Mouse (Mus musculus): ENCODE data around the gene Atp6v0d1.
A peak's percentile ranks its signal among the peaks of the same experiment; 100 is the strongest.

- TF ChIP-seq TAL1 (IDR thresholded peaks at IDR 0.05; ENCODE audit: low read length) (no peak), SIN3A (IDR thresholded peaks at IDR 0.05; ENCODE audit: low read length) (peak; percentile 55; the same call in 1 of the 2 replicates), ZC3H11A (IDR thresholded peaks at IDR 0.05; ENCODE audit: low read depth, low read length) (no peak), MXI1 (IDR thresholded peaks at IDR 0.05; ENCODE audit: low read depth, low read length) (peak; percentile 91), EP300 (IDR thresholded peaks at IDR 0.05; ENCODE audit: low read depth in 1 of 2, low read length in 2 of 2) (peak in 1 of 2 experiments; percentile 50; a peak in 2 of 4 replicates), GABPA (IDR thresholded peaks at IDR 0.05; ENCODE audit: low read depth, low read length) (no peak)
These were observed 41.8 kb upstream of the Atp6v0d1 start for GRCm38 (mm10) chr8:105607684-105608083.

All from MEL (cell line).